ENCODE assay signal across 20 mouse cellular contexts in the genomic region with DNA sequence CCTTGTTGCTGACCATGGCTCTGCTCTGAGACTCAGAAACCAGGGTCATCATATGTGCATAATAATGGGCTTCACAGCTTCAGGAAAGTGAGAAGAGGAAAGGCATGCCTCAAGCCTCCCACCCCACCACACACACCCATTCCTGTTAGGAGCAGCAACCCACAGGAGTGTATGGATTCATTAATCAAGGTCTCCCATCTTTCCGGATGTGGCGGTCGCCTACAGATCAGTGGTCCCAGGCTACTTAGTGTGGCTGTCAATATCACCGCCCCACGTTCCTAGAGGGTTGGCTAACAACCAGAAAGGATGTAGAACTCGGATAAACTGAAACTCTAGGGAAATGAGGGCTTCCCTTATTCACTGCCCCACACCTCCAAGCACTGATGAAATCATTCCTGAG. TPM values are rescaled to one million over a fixed set of nuclear protein-coding genes. Genes with fewer than 3 reads are reported as not detected.
DNase-seq lines count a peak whose midpoint lies in the region; ATAC-seq lines count a peak whose summit lies in the region.
"Had no signal": no experiment of that assay in that cellular context is flagged by ENCODE, and none has a peak within 500 bp of the region (broad histone marks: within the 10 kb centered on the region; RNA-seq: fewer than 3 reads in every experiment).

No protein-coding gene starts in this region.

- H3K9ac ChIP-seq in hindbrain, embryonic 11.5 days (ENCODE audit: low read depth, low read length), result no peak overlapping the region
- H3K9ac ChIP-seq: embryonic facial prominence, embryonic 12.5 days; forebrain, embryonic 13.5 days; forebrain, embryonic 15.5 days; forebrain, postnatal 0 days had no signal

- no peaks in the 10 kb centered on the region for H3K27me3 ChIP-seq in heart, embryonic 10.5 days (ENCODE audit: insufficient read depth, poor library complexity, severe bottlenecking)
- H3K27me3 ChIP-seq in hindbrain, embryonic 10.5 days (ENCODE audit: insufficient read depth, poor library complexity, severe bottlenecking), result no peaks in the 10 kb centered on the region
- no peaks in the 10 kb centered on the region for H3K27me3 ChIP-seq in hindbrain, embryonic 11.5 days (ENCODE audit: control insufficient read depth, insufficient read depth, low read length)
- H3K27me3 ChIP-seq in embryonic facial prominence, embryonic 10.5 days (replicated peaks; ENCODE audit: low read depth, poor library complexity, severe bottlenecking), result 0 out of 2 replicates have a peak, but pooled peaks cover 5% of the 10 kb centered on the region
- H3K27me3 ChIP-seq: embryonic facial prominence, embryonic 12.5 days; forebrain, embryonic 13.5 days; forebrain, embryonic 15.5 days had no signal

- intact Hi-C loops in heart, postnatal 25 days (cut with DNase I), result loop anchor here (5.0 kb wide), 1 partner anchor 43 kb away; no protein-coding TSS in a partner anchor

- H3K4me2 ChIP-seq in hindbrain, embryonic 11.5 days (replicated peaks; ENCODE audit: low read depth, low read length), result no peak overlapping the region
- H3K4me2 ChIP-seq: embryonic facial prominence, embryonic 12.5 days; forebrain, embryonic 13.5 days; forebrain, embryonic 15.5 days had no signal

- ATAC-seq in hindbrain, embryonic 11.5 days (ENCODE audit: low FRiP score), result no peak
- peak; percentile 23; the same call in 1 of the 2 replicates for ATAC-seq in granulocyte monocyte progenitor cell, adult 5-6 weeks (replicated peaks; ENCODE audit: poor library complexity, severe bottlenecking)
- ATAC-seq: forebrain, embryonic 13.5 days; forebrain, embryonic 15.5 days; forebrain, postnatal 0 days had no signal

- no peaks in the 10 kb centered on the region for H3K36me3 ChIP-seq in heart, embryonic 10.5 days
- H3K36me3 ChIP-seq in hindbrain, embryonic 10.5 days, result no peaks in the 10 kb centered on the region
- H3K36me3 ChIP-seq in hindbrain, embryonic 11.5 days (ENCODE audit: control insufficient read depth, insufficient read depth, low read length), result no peaks in the 10 kb centered on the region
- H3K36me3 ChIP-seq in embryonic facial prominence, embryonic 10.5 days (replicated peaks), result no peaks in the 10 kb centered on the region
- H3K36me3 ChIP-seq: embryonic facial prominence, embryonic 12.5 days; forebrain, embryonic 15.5 days had no signal

- peaks cover 17% of the 10 kb centered on the region for H3K4me1 ChIP-seq in heart, embryonic 10.5 days
- H3K4me1 ChIP-seq in hindbrain, embryonic 10.5 days (replicated peaks), result peaks cover 28% of the 10 kb centered on the region
- no peaks in the 10 kb centered on the region for H3K4me1 ChIP-seq in hindbrain, embryonic 11.5 days (replicated peaks; ENCODE audit: control insufficient read depth, insufficient read depth, low read length)
- H3K4me1 ChIP-seq in embryonic facial prominence, embryonic 10.5 days, result peaks cover 41% of the 10 kb centered on the region
- H3K4me1 ChIP-seq: forebrain, embryonic 13.5 days had no signal

- no peak overlapping the region for H3K4me3 ChIP-seq in heart, embryonic 10.5 days
- no peak overlapping the region for H3K4me3 ChIP-seq in hindbrain, embryonic 10.5 days
- H3K4me3 ChIP-seq in hindbrain, embryonic 11.5 days (ENCODE audit: low read depth, low read length), result no peak overlapping the region
- no peak overlapping the region for H3K4me3 ChIP-seq in embryonic facial prominence, embryonic 10.5 days
- H3K4me3 ChIP-seq: embryonic facial prominence, embryonic 12.5 days; forebrain, embryonic 13.5 days; forebrain, embryonic 15.5 days had no signal

- H3K9me3 ChIP-seq in heart, embryonic 10.5 days, result no peaks in the 10 kb centered on the region
- H3K9me3 ChIP-seq in hindbrain, embryonic 10.5 days, result no peaks in the 10 kb centered on the region
- no peaks in the 10 kb centered on the region for H3K9me3 ChIP-seq in hindbrain, embryonic 11.5 days (ENCODE audit: control insufficient read depth, low read length)
- H3K9me3 ChIP-seq in embryonic facial prominence, embryonic 10.5 days, result no peaks in the 10 kb centered on the region
- H3K9me3 ChIP-seq: embryonic facial prominence, embryonic 12.5 days; forebrain, embryonic 13.5 days; forebrain, embryonic 15.5 days had no signal

- WGBS in heart, embryonic 10.5 days, result 83% methylated on average over 6 of the region's 6 CpGs
- 86% methylated on average over 6 of the region's 6 CpGs for WGBS in hindbrain, embryonic 10.5 days
- 87% methylated on average over 6 of the region's 6 CpGs for WGBS in hindbrain, embryonic 11.5 days
- 87% methylated on average over 6 of the region's 6 CpGs for WGBS in embryonic facial prominence, embryonic 10.5 days

- no peak overlapping the region for H3K27ac ChIP-seq in heart, embryonic 10.5 days
- H3K27ac ChIP-seq in hindbrain, embryonic 10.5 days, result no peak overlapping the region
- H3K27ac ChIP-seq in hindbrain, embryonic 11.5 days (ENCODE audit: low read depth, low read length), result no peak overlapping the region
- H3K27ac ChIP-seq in embryonic facial prominence, embryonic 10.5 days (replicated peaks), result no peak overlapping the region
- H3K27ac ChIP-seq: embryonic facial prominence, embryonic 12.5 days; forebrain, embryonic 13.5 days; forebrain, embryonic 15.5 days had no signal

- peak; percentile 70 for DNase-seq in heart, embryonic 10.5 days (ENCODE audit: low spot score)
- no peak for DNase-seq in heart, postnatal 25 days (ENCODE audit: low spot score)
- peak; percentile 1 for DNase-seq in hindbrain, embryonic 10.5 days (ENCODE audit: low spot score)
- no peak for DNase-seq in hindbrain, embryonic 11.5 days (ENCODE audit: low spot score)
- DNase-seq in embryonic facial prominence, embryonic 10.5 days (ENCODE audit: low spot score), result peak; percentile 5
- DNase-seq in cerebellum, adult 8-10 months, result no peak
- DNase-seq: adrenal gland, adult 2 months; adrenal gland, postnatal 10 days; adrenal gland, postnatal 25 days; cerebellum, adult 11 months; cerebellum, adult 18-20 months; cerebellum, adult 9-10 months; cerebellum, postnatal 14 days; cerebellum, postnatal 36 days; embryo, embryonic 11 days; forebrain, postnatal 0 days had no signal

RNA-seq across cellular contexts. Expression of a gene that starts 46.2 kb away (rescaled TPM):
- polyA plus RNA-seq in heart, embryonic 10.5 days (2016; fragmentation: Nextera tagmentation; extraction: Ambion mirVana), result 60.7 and 64.9 TPM in 2 replicates
- total RNA-seq in heart, postnatal 25 days (2021), result 10 to 100 TPM; 22.7 to 25.2 TPM
- 73.2 and 78.1 TPM in 2 replicates for polyA plus RNA-seq in hindbrain, embryonic 10.5 days (2016; fragmentation: Nextera tagmentation; extraction: Ambion mirVana)
- polyA plus RNA-seq in hindbrain, embryonic 11.5 days (2014; fragmentation: Nextera tagmentation; extraction: Ambion mirVana), result 112 and 119 TPM in 2 replicates
- 65.0 and 67.6 TPM in 2 replicates for polyA plus RNA-seq in embryonic facial prominence, embryonic 10.5 days (2016; fragmentation: Nextera tagmentation; extraction: Ambion mirVana)
- 245 and 269 TPM in 2 replicates for total RNA-seq in granulocyte monocyte progenitor cell, adult 5-6 weeks (2014; fragmentation: Nextera tagmentation)
- 248 and 302 TPM in 2 replicates for total RNA-seq in granulocyte monocyte progenitor cell, adult 5-6 weeks (2017)

Comparison
In these comparisons a context has a peak if more than half of its experiments do, and no peak if none do; other contexts are left out.
1. DNase-seq: peak in heart, embryonic 10.5 days (single experiment), hindbrain, embryonic 10.5 days (single experiment) and embryonic facial prominence, embryonic 10.5 days (single experiment); none in heart, postnatal 25 days (single experiment), hindbrain, embryonic 11.5 days (single experiment) and cerebellum, adult 8-10 months (single experiment).